Mouse (Mus musculus): ENCODE data around the gene M1ap. TPM values are rescaled to one million over a fixed set of nuclear protein-coding genes. Genes with fewer than 3 reads are reported as not detected.

The M1ap gene
- polyA plus RNA-seq, 1 experiment from 2014 or later: 0.34 TPM

DNA sequence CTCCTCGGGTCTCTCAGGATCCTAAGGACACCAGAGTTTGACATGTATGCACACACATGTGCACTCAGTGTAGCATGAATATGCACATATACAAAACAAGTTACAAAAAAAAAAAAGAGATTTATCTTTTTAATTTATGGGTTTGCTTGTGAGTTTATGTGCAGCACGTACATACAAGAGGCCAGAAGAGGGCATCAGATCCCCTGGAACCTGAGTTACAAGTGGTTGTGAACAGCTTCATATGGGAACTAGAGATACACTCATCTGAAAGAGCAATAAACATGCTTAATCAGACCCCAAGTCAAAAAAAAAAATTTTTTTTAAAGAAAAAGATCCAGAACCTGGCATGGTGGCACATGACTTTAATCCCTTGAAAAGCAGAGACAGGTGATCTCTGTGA is 128.3 kb downstream of the M1ap start:
- no peak for DNase-seq (ENCODE audit: low spot score)
- WGBS: 17% methylated on average over 2 of the region's 2 CpGs
- peaks cover 74% of the 10 kb centered on the region for H3K27me3 ChIP-seq (ENCODE audit: insufficient read depth, poor library complexity, severe bottlenecking)

DNA sequence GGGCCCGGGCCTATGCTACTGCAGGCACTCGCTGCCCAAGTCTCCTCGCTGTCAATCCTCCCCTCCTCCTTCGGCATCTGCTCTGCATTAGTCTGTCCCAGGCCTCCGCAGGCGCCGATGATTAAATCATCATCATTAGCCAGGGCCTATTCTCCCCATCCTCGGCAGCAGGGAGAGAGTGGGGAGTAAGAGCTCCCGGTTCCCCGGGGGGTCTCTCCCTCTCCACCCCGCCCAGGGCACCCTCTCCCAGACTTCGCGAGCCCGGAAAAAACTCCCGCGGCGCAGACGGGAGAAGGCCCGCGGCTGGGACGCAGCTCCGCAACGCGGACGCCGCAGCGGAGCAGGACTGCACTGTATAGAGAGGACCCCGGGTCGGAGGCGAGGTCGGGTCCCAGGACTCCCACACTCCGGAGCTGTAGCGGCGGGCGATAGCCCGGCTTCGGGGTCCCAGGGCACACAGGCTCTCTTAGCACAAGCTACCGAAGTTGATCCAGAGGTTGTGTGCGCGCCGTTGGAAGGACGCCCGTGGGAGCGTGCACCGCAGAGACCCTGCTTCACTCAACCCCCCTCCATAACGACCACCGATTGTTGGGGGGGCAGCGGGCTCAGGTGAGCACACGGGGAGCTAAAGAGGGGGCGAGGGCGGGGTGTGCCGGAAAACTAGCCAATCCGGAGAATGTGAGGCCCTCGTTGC is 131.1 kb downstream of the M1ap start, which contains the start of gene Pcgf1:
Gene Pcgf1, plus strand, starts transcription at position 240 of the 694 bp plus-strand sequence.
- Histone ChIP-seq H3K27me3 (ENCODE audit: insufficient read depth, poor library complexity, severe bottlenecking) (peaks cover 73% of the 10 kb centered on the region), H3K36me3 (peaks cover 29% of the 10 kb centered on the region), H3K9me3 (no peaks in the 10 kb centered on the region), H3K4me1 (peaks cover 13% of the 10 kb centered on the region), H3K27ac (peak within 1 kb of the TSS; percentile 95), H3K4me3 (peak within 1 kb of the TSS; percentile 87)
- WGBS: under 1% methylated on average over 54 of the region's 54 CpGs
- no peak for DNase-seq (ENCODE audit: low spot score)

More for the DNA sequence above, 128.3 kb downstream of the M1ap start:
- Histone ChIP-seq H3K4me1 (peaks cover 29% of the 10 kb centered on the region), H3K4me3 (no peak overlapping the region), H3K9me3 (no peaks in the 10 kb centered on the region), H3K27ac (no peak overlapping the region), H3K36me3 (peaks cover 2% of the 10 kb centered on the region)

DNA sequence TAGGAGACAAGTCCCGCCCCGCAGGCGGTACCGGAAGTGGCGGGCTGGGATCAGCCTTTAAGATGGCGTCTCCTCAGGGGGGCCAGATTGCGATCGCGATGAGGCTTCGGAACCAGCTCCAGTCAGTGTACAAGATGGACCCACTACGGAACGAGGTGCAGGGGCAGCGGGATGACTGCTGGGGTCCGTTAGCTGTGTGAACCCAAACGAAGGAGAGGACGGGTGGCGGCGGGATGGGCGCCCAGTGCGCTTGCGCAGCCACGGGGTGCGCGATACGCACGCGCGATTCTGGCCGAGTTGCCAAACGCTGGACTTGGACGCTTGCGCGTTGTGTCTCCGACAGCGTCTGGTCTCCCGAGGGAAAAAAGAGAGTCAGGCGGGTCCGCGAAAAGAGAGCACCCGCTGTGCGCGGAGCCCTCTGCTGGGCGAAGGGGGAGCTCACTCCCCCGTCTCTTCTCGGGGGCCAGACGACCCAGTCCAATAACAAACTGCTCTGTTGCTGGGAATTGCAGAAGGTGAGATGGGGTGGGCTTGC is 131.7 kb downstream of the M1ap start:
- Histone ChIP-seq H3K9me3 (no peaks in the 10 kb centered on the region), H3K36me3 (peaks cover 29% of the 10 kb centered on the region), H3K4me1 (peaks cover 13% of the 10 kb centered on the region), H3K27me3 (ENCODE audit: insufficient read depth, poor library complexity, severe bottlenecking) (peaks cover 73% of the 10 kb centered on the region), H3K27ac (peak overlapping the region; percentile 95), H3K4me3 (peak overlapping the region; percentile 87)
- WGBS: under 1% methylated on average over 46 of the region's 46 CpGs
- peak; percentile 99 for DNase-seq (ENCODE audit: low spot score)

Small RNA genes lying within 50 kb of the gene (microRNA-seq; reads per million reads assigned to microRNA genes)
- not detected for gene Mir7040

Other genes with a start within 250 kb of the M1ap start
- gene Pole4, start 241.5 kb upstream of the M1ap start, polyA plus RNA-seq (2016; fragmentation: Nextera tagmentation; extraction: Ambion mirVana): 105 and 121 TPM in 2 replicates
- 42.2 and 44.8 TPM in 2 replicates for gene Hk2, start 172.4 kb upstream of the M1ap start, polyA plus RNA-seq (2016; fragmentation: Nextera tagmentation; extraction: Ambion mirVana)
- gene Sema4f, start 7.1 kb upstream of the M1ap start, polyA plus RNA-seq (2016; fragmentation: Nextera tagmentation; extraction: Ambion mirVana): 0.09 and 0.30 TPM in 2 replicates
- gene Dok1, start 86.6 kb downstream of the M1ap start, polyA plus RNA-seq (2016; fragmentation: Nextera tagmentation; extraction: Ambion mirVana): 11.3 and 14.8 TPM in 2 replicates
- gene Loxl3, start 87.3 kb downstream of the M1ap start, polyA plus RNA-seq (2016; fragmentation: Nextera tagmentation; extraction: Ambion mirVana): 7.6 and 9.8 TPM in 2 replicates
- 154 and 170 TPM in 2 replicates for gene Aup1, start 107.6 kb downstream of the M1ap start, polyA plus RNA-seq (2016; fragmentation: Nextera tagmentation; extraction: Ambion mirVana)
- gene Htra2, start 108.4 kb downstream of the M1ap start, polyA plus RNA-seq (2016; fragmentation: Nextera tagmentation; extraction: Ambion mirVana): 100 and 106 TPM in 2 replicates
- gene Dqx1, start 110.9 kb downstream of the M1ap start, polyA plus RNA-seq (2016; fragmentation: Nextera tagmentation; extraction: Ambion mirVana): 0.59 and 1.5 TPM in 2 replicates
- 0.27 and 0.63 TPM in 2 replicates for gene Tlx2, start 123.4 kb downstream of the M1ap start, polyA plus RNA-seq (2016; fragmentation: Nextera tagmentation; extraction: Ambion mirVana)
- 16.7 and 24.4 TPM in 2 replicates for gene Pcgf1, start 131.0 kb downstream of the M1ap start, polyA plus RNA-seq (2016; fragmentation: Nextera tagmentation; extraction: Ambion mirVana)
- 0.55 TPM in 1 of 2 replicates, not detected in the other for gene Lbx2, start 139.5 kb downstream of the M1ap start, polyA plus RNA-seq (2016; fragmentation: Nextera tagmentation; extraction: Ambion mirVana)
- 1.8 and 2.4 TPM in 2 replicates for gene Ccdc142, start 154.7 kb downstream of the M1ap start, polyA plus RNA-seq (2016; fragmentation: Nextera tagmentation; extraction: Ambion mirVana)
- gene Gm42688, start 154.7 kb downstream of the M1ap start, polyA plus RNA-seq (2016; fragmentation: Nextera tagmentation; extraction: Ambion mirVana): 1.4 and 2.0 TPM in 2 replicates
- 157 and 167 TPM in 2 replicates for gene Mrpl53, start 162.1 kb downstream of the M1ap start, polyA plus RNA-seq (2016; fragmentation: Nextera tagmentation; extraction: Ambion mirVana)
- gene Mogs, start 168.6 kb downstream of the M1ap start, polyA plus RNA-seq (2016; fragmentation: Nextera tagmentation; extraction: Ambion mirVana): 24.5 and 42.5 TPM in 2 replicates
- gene Wbp1, start 174.7 kb downstream of the M1ap start, polyA plus RNA-seq (2016; fragmentation: Nextera tagmentation; extraction: Ambion mirVana): 101 and 113 TPM in 2 replicates
- gene Ino80b, start 178.5 kb downstream of the M1ap start, polyA plus RNA-seq (2016; fragmentation: Nextera tagmentation; extraction: Ambion mirVana): 11.4 and 16.1 TPM in 2 replicates
- 18.4 and 24.4 TPM in 2 replicates for gene Rtkn, start 188.6 kb downstream of the M1ap start, polyA plus RNA-seq (2016; fragmentation: Nextera tagmentation; extraction: Ambion mirVana)
- gene Wdr54, start 209.5 kb downstream of the M1ap start, polyA plus RNA-seq (2016; fragmentation: Nextera tagmentation; extraction: Ambion mirVana): 6.9 and 7.3 TPM in 2 replicates
- 0.23 and 0.50 TPM in 2 replicates for gene 1700003E16Rik, start 209.5 kb downstream of the M1ap start, polyA plus RNA-seq (2016; fragmentation: Nextera tagmentation; extraction: Ambion mirVana)
- 83.2 and 93.0 TPM in 2 replicates for gene Dctn1, start 219.0 kb downstream of the M1ap start, polyA plus RNA-seq (2016; fragmentation: Nextera tagmentation; extraction: Ambion mirVana)